Mouse (Mus musculus) cerebellum, adult (tissue): ENCODE results near the gene Atp6v0d1.

ENCODE experiments used
- ATAC-seq: cut with Nextera tagmentation; 2 replicates; pipeline ENCODE4 v1.9.2; 2017; ENCODE audit warnings: mild to moderate bottlenecking, moderate library complexity, mixed read lengths; ENCODE audit not compliant: insufficient number of reproducible peaks, low FRiP score, low TSS enrichment

Gene Atp6v0d1

DNA sequence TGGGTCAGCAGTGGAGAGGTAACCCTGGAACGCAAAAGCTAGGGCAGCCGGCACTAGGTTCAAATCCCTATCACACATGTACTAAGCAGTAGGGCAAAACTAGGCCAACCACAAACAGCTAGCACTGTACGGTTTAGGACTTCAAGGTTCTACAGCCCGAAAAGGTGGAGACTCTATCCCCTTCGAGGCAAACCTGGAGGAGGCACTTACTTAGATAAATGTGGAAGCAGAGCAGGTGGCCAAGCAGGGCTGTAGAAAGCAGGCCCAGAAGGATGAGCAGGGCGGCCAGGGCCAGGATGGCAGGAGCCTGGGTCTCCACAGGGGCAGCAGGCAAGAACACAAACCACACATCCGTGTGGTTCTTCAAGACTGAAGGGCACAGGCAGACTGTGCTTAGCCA lies 89.7 kb downstream of the Atp6v0d1 start:
- ATAC-seq = no peak

DNA sequence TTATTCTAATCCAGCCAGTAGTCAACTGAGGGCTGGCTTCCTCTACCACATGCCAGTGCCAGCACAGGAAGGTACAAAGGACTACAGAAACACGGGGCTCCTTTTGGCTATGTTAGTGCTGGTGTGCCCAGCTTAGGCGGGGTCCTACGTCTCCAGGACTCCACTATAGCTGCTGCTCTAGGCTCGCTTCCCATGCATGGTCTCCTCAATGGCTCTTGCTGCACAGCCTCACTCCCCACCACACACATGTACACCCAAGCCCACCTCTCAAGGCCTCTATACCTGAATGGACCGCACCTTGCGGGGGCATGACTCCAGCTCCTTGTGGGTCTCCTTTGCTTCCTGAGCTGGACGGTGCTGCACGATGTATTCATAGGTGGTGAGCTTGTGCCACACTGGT lies 90.1 kb downstream of the Atp6v0d1 start:
- no peak for ATAC-seq

DNA sequence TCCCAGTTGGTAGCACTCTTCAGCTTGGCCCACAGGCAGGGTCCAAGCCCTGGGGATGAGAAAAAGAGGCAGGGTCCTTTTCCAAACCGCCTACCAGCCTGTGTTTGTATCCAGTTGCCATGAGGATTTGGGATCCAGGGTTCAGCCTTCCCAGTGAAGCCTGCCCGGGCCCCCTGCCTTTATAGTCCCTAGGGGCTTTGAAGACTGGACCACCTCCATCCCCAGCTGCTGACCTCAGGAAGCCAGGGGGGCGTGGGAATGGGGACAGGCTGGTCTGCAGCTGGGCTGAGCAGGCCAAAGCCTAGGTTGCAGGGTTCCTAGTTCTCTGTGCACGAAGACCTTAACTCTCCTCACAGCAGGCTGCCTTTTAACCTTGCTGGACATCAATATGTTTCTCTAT lies 90.6 kb downstream of the Atp6v0d1 start:
- ATAC-seq = no peak

DNA sequence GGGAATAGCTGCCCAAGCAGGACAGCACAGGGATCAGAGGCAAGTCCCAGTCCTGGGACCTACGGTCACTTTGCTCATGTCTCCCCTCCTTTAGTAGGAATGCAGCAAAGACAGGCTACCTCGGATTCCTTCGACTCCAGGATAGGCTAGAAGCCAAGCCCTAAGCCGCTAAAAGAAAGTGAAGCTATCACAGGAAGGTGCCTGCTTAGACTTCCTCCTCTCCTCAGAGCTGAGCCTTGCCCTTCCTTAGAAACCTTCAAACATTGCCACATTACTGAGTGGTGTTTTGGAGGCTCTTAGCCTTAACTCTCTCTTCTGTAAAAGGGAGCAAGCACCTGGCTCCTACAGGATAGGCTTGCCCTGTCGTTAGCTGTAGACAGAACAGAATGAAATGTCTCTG lies 91.2 kb downstream of the Atp6v0d1 start:
- no peak for ATAC-seq
